Mouse (Mus musculus) embryonic fibroblast, embryonic 13.5 days (primary cell): ENCODE results near the gene Gosr2.

Experiments used
- CTCF ChIP-seq: IDR thresholded peaks from 2 replicates; pipeline ENCODE4 v1.5.1; 2011; ENCODE audit warnings: mild to moderate bottlenecking, control low read depth, low read length, moderate library complexity, borderline replicate concordance; ENCODE audit not compliant: insufficient read depth
- POLR2A ChIP-seq: IDR thresholded peaks from 2 replicates; pipeline ENCODE4 v1.6.1; 2011; ENCODE audit warnings: low read depth, mild to moderate bottlenecking, control low read depth, low read length, moderate library complexity

DNA sequence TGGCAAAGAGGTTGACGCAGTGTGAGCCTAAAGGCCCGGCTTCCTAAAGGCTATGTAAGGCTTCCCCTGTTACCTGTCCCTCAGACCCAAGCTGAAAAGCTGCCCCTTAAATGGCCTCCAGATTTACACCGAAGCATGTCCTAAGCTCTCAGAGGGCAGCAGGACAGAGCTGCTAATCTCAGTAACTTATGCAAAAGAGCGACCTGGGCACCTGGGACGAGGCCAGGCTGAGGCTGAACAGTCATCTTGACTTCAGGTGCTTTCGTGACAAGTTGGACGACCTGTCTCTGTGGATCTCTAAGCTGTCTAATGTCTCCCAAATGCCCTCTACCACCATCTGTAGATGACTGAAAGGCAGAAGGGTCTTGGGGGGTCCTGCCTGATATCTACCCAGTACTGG, 34.6 kb upstream of the Gosr2 start:
- TF ChIP-seq POLR2A, result no peak
- TF ChIP-seq CTCF, result no peak
